Mouse (Mus musculus): ENCODE results near the gene Klk1b8. TPM values are rescaled to one million over a fixed set of nuclear protein-coding genes. Genes with fewer than 3 reads are reported as not detected.
"Not testable (repeated sequence)": the region's sequence is repeated elsewhere in the genome, so short reads cannot be mapped to it uniquely, and the experiment has no call there.

Klk1b8 gene
- polyA plus RNA-seq, 1 experiment from 2014 or later = not detected

DNA sequence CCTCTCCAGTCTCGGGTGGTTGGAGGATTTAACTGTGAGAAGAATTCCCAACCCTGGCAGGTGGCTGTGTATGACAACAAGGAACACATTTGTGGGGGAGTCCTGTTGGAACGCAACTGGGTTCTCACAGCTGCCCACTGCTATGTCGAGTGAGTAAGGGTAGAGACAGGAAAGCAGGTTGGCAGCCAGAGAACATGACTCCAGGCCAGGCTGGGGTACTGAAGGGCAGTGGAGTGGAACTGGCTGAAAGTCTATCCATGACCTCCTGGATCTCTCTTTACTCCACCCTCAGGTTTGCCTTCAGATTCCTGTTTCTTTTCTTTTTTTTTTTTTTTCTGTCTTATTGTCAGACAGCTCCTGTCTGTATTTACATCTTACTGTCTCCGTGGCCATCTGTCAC lies 2.2 kb downstream of the Klk1b8 start:
- WGBS = 78% methylated on average over 4 of the region's 4 CpGs
- H3K4me3 ChIP-seq (ENCODE audit: low read depth, low read length) = no peak overlapping the region
- H3K36me3 ChIP-seq (replicated peaks; ENCODE audit: control insufficient read depth, insufficient read depth, low read depth, low read length) = no peaks in the 10 kb centered on the region
- ATAC-seq (replicated peaks; ENCODE audit: insufficient number of reproducible peaks, low FRiP score, low TSS enrichment, low read depth) = no peak
- H3K9ac ChIP-seq (replicated peaks; ENCODE audit: low read length) = no peak overlapping the region
- no peak overlapping the region for H3K27ac ChIP-seq (replicated peaks; ENCODE audit: low read depth, low read length)
- H3K4me2 ChIP-seq (ENCODE audit: low read depth, low read length) = no peak overlapping the region
- no peak for DNase-seq (ENCODE audit: low spot score)
- H3K4me1 ChIP-seq (ENCODE audit: control insufficient read depth, insufficient read depth, low read length) = no peaks in the 10 kb centered on the region
- no peaks in the 10 kb centered on the region for H3K27me3 ChIP-seq (ENCODE audit: control insufficient read depth, insufficient read depth, low read length)
- no peaks in the 10 kb centered on the region for H3K9me3 ChIP-seq (replicated peaks; ENCODE audit: control insufficient read depth, low read length)

DNA sequence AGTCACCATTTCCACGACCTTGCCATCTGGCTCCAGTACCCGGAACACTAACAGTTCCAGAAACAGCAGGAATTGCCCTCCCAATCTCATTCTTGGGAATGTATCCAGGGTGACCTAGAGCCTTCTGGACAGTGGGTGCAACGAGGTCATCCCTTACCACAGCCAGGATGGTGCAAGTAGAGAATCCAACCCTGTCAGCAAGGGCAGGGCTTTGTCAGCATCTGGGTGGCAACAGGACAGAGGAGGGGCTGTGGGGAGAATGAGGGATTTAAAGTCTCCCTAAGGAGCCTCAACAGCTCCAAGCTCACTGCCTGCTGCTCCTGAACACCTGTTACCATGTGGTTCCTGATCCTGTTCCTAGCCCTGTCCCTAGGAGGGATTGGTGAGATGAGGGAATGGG lies 16.0 kb downstream of the Klk1b8 start, which contains the start of gene Klk1b1:
Gene Klk1b1 (plus strand): TSS at position 301 of the 400 bp plus-strand sequence.
- DNase-seq (ENCODE audit: low spot score) = no peak
- ATAC-seq (replicated peaks; ENCODE audit: insufficient number of reproducible peaks, low FRiP score, low TSS enrichment, low read depth) = no peak
- WGBS = 67% methylated on average over 3 of the region's 3 CpGs

DNA sequence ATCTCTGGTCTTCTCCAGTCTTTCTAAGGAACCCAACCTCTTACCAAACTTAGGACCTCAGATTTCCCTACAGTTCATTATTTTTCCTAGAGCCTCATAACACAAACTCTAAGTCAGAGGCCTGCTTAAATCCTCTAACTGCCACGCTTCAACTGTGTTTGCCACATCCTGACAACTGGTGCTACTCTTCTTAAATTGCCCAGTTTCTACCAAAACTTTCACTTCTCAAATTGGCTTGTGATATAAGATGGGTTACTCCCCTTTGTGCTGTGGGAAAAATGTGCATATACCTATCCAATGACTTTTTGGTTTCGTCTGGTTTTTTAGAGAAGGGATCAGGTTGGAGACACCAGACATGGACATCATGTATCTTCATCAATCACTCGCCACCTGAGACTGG lies 16.6 kb downstream of the Klk1b8 start:
- Histone ChIP-seq H3K9ac (replicated peaks; ENCODE audit: low read length) (no peak overlapping the region), H3K27me3 (ENCODE audit: control insufficient read depth, insufficient read depth, low read length) (no peaks in the 10 kb centered on the region), H3K4me3 (ENCODE audit: low read depth, low read length) (no peak overlapping the region), H3K9me3 (replicated peaks; ENCODE audit: control insufficient read depth, low read length) (no peaks in the 10 kb centered on the region), H3K36me3 (replicated peaks; ENCODE audit: control insufficient read depth, insufficient read depth, low read depth, low read length) (no peaks in the 10 kb centered on the region), H3K27ac (replicated peaks; ENCODE audit: low read depth, low read length) (no peak overlapping the region), H3K4me1 (ENCODE audit: control insufficient read depth, insufficient read depth, low read length) (no peaks in the 10 kb centered on the region), H3K4me2 (ENCODE audit: low read depth, low read length) (no peak overlapping the region)
- 78% methylated on average over 3 of the region's 3 CpGs for WGBS
- no peak for DNase-seq (ENCODE audit: low spot score)
- ATAC-seq (replicated peaks; ENCODE audit: insufficient number of reproducible peaks, low FRiP score, low TSS enrichment, low read depth) = no peak

More for the DNA sequence above, 16.0 kb downstream of the Klk1b8 start, which contains the start of gene Klk1b1:
- Histone ChIP-seq H3K4me3 (ENCODE audit: low read depth, low read length) (no peak within 1 kb of the TSS), H3K36me3 (replicated peaks; ENCODE audit: control insufficient read depth, insufficient read depth, low read depth, low read length) (no peaks in the 10 kb centered on the region), H3K4me1 (ENCODE audit: control insufficient read depth, insufficient read depth, low read length) (no peaks in the 10 kb centered on the region), H3K9me3 (replicated peaks; ENCODE audit: control insufficient read depth, low read length) (no peaks in the 10 kb centered on the region), H3K27ac (replicated peaks; ENCODE audit: low read depth, low read length) (no peak within 1 kb of the TSS), H3K27me3 (ENCODE audit: control insufficient read depth, insufficient read depth, low read length) (no peaks in the 10 kb centered on the region), H3K9ac (replicated peaks; ENCODE audit: low read length) (no peak within 1 kb of the TSS), H3K4me2 (ENCODE audit: low read depth, low read length) (no peak within 1 kb of the TSS)

DNA sequence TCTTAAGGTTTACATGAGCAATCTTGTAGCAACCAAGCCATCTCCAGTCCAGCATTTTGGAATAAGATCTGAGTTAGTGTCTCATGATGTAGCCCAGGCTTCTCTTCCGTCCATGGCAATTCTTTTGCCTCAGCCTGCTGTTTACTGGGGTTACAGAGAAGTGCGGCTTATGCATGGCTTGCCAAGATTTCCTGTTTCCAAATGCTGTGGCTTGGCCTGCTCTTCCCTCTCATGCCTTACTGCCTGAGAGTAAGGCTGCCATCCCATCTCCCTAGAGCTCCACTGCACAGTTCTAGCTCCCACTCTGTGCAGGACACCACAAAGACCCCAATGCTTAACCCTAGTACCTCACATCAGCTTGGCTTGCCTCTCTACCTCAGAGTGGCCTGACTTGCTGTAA lies 17.1 kb downstream of the Klk1b8 start:
- Histone ChIP-seq H3K9me3 (replicated peaks; ENCODE audit: control insufficient read depth, low read length) (no peaks in the 10 kb centered on the region), H3K36me3 (replicated peaks; ENCODE audit: control insufficient read depth, insufficient read depth, low read depth, low read length) (no peaks in the 10 kb centered on the region), H3K27me3 (ENCODE audit: control insufficient read depth, insufficient read depth, low read length) (no peaks in the 10 kb centered on the region), H3K4me1 (ENCODE audit: control insufficient read depth, insufficient read depth, low read length) (no peaks in the 10 kb centered on the region), H3K9ac (replicated peaks; ENCODE audit: low read length) (no peak overlapping the region), H3K4me3 (ENCODE audit: low read depth, low read length) (no peak overlapping the region), H3K4me2 (ENCODE audit: low read depth, low read length) (no peak overlapping the region), H3K27ac (replicated peaks; ENCODE audit: low read depth, low read length) (no peak overlapping the region)
- ATAC-seq (replicated peaks; ENCODE audit: insufficient number of reproducible peaks, low FRiP score, low TSS enrichment, low read depth) (no peak), DNase-seq (ENCODE audit: low spot score) (no peak)
- WGBS = 86% methylated on average over 2 of the region's 2 CpGs

DNA sequence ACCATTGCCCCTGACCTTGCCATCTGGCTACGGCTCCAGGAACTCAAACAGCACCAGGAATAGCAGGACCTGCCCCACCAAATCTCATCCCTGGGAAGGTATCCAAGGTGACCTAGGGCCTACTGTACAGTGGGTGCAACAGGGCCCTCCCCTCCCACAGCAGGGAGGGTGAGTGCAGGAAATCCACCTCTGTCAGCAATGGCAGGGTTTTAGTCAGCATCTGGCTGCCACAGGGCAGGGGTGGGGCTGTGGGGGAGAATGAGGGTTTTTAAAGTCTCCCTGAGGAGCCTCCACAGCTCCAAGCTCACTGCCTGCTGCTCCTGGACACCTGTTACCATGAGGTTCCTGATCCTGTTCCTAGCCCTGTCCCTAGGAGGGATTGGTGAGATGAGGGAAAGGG lies 25.3 kb downstream of the Klk1b8 start, which contains the start of gene Klk1b9:
Gene Klk1b9 (plus strand): TSS at position 301 of the 400 bp plus-strand sequence.
- not testable (repeated sequence) for H3K9ac ChIP-seq (replicated peaks; ENCODE audit: low read length); H3K4me3 ChIP-seq (ENCODE audit: low read depth, low read length); H3K4me1 ChIP-seq (ENCODE audit: control insufficient read depth, insufficient read depth, low read length); DNase-seq (ENCODE audit: low spot score); H3K27ac ChIP-seq (replicated peaks; ENCODE audit: low read depth, low read length); H3K4me2 ChIP-seq (ENCODE audit: low read depth, low read length); H3K27me3 ChIP-seq (ENCODE audit: control insufficient read depth, insufficient read depth, low read length); ATAC-seq (replicated peaks; ENCODE audit: insufficient number of reproducible peaks, low FRiP score, low TSS enrichment, low read depth); H3K36me3 ChIP-seq (replicated peaks; ENCODE audit: control insufficient read depth, insufficient read depth, low read depth, low read length); H3K9me3 ChIP-seq (replicated peaks; ENCODE audit: control insufficient read depth, low read length)
- WGBS = 81% methylated on average over 1 of the region's 1 CpGs

DNA sequence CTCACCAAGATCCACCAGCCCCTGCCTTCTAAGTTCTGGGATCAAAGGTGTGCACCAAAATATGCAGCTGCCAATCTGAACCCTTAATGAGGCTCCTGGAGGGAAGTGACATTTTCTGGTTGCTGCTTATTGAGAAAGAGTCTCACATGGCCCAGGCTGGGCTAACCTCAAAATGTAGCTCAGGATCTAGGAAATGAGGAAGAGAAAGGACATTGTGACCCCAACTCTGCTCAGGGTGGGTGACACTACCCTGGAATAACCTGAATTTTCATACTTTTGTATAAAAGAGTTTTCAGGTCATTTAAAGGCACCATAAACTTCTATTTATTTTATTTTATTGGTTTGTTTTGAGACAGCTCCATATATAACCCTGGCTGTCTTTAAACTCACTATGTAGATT lies 35.2 kb downstream of the Klk1b8 start:
- no peak overlapping the region for H3K27ac ChIP-seq (replicated peaks; ENCODE audit: low read depth, low read length)
- ATAC-seq (replicated peaks; ENCODE audit: insufficient number of reproducible peaks, low FRiP score, low TSS enrichment, low read depth) = no peak
- no peaks in the 10 kb centered on the region for H3K9me3 ChIP-seq (replicated peaks; ENCODE audit: control insufficient read depth, low read length)

DNA sequence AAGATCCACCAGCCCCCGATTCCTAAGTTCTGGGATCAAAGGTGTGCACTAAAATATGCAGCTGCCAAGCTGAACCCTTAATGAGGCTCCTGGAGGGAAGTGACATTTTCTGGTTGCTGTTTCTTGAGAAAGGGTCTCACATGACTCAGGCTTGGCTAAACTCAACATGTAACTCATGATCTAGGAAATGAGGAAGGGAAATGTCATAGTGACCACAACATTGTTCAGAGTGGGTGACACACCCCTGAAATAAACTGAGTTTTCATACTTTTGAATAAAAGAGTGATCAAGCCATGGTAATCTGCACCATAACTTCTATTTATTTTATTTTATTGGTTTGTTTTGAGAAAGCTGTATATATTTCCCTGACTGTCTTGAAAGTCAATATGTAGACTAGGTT lies 44.4 kb downstream of the Klk1b8 start:
- not testable (repeated sequence) for ATAC-seq (replicated peaks; ENCODE audit: insufficient number of reproducible peaks, low FRiP score, low TSS enrichment, low read depth); H3K27me3 ChIP-seq (ENCODE audit: control insufficient read depth, insufficient read depth, low read length); H3K4me1 ChIP-seq (ENCODE audit: control insufficient read depth, insufficient read depth, low read length); H3K9ac ChIP-seq (replicated peaks; ENCODE audit: low read length); H3K9me3 ChIP-seq (replicated peaks; ENCODE audit: control insufficient read depth, low read length); DNase-seq (ENCODE audit: low spot score); H3K36me3 ChIP-seq (replicated peaks; ENCODE audit: control insufficient read depth, insufficient read depth, low read depth, low read length); H3K4me3 ChIP-seq (ENCODE audit: low read depth, low read length); H3K27ac ChIP-seq (replicated peaks; ENCODE audit: low read depth, low read length); H3K4me2 ChIP-seq (ENCODE audit: low read depth, low read length)
- 63% methylated on average over 1 of the region's 1 CpGs for WGBS

More for the DNA sequence above, 35.2 kb downstream of the Klk1b8 start:
- no peak for DNase-seq (ENCODE audit: low spot score)
- H3K36me3 ChIP-seq (replicated peaks; ENCODE audit: control insufficient read depth, insufficient read depth, low read depth, low read length) = no peaks in the 10 kb centered on the region
- no peaks in the 10 kb centered on the region for H3K27me3 ChIP-seq (ENCODE audit: control insufficient read depth, insufficient read depth, low read length)
- no peak overlapping the region for H3K4me3 ChIP-seq (ENCODE audit: low read depth, low read length)
- no peak overlapping the region for H3K4me2 ChIP-seq (ENCODE audit: low read depth, low read length)
- H3K4me1 ChIP-seq (ENCODE audit: control insufficient read depth, insufficient read depth, low read length) = no peaks in the 10 kb centered on the region
- H3K9ac ChIP-seq (replicated peaks; ENCODE audit: low read length) = no peak overlapping the region

DNA sequence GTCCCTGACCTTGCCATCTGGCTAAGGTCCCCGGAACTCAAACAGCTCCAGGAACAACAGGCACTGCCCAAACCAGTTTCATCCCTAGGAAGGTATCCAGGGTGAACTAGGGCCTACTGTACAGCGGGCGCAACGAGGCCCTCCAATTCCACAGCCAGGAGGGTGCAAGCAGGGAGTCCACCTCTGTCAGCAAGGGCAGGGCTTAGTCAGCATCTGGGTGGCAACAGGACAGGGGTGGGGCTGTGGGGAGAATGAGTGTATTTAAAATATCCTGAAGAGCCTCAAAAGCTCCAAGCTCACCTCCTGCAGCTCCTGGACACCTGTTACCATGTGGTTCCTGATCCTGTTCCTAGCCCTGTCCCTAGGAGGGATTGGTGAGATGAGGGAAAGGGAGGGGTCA lies 45.1 kb downstream of the Klk1b8 start, which contains the start of gene Klk1b11:
Gene Klk1b11 (plus strand): TSS at position 301 of the 400 bp plus-strand sequence.
- H3K4me2 ChIP-seq (ENCODE audit: low read depth, low read length); DNase-seq (ENCODE audit: low spot score); H3K9ac ChIP-seq (replicated peaks; ENCODE audit: low read length); H3K27me3 ChIP-seq (ENCODE audit: control insufficient read depth, insufficient read depth, low read length); H3K4me1 ChIP-seq (ENCODE audit: control insufficient read depth, insufficient read depth, low read length); ATAC-seq (replicated peaks; ENCODE audit: insufficient number of reproducible peaks, low FRiP score, low TSS enrichment, low read depth); H3K27ac ChIP-seq (replicated peaks; ENCODE audit: low read depth, low read length); H3K9me3 ChIP-seq (replicated peaks; ENCODE audit: control insufficient read depth, low read length); H3K36me3 ChIP-seq (replicated peaks; ENCODE audit: control insufficient read depth, insufficient read depth, low read depth, low read length); H3K4me3 ChIP-seq (ENCODE audit: low read depth, low read length): not testable (repeated sequence)
- WGBS = 78% methylated on average over 4 of the region's 4 CpGs

Measured in embryonic facial prominence, embryonic 11.5 days (tissue).